In the genomic region with DNA sequence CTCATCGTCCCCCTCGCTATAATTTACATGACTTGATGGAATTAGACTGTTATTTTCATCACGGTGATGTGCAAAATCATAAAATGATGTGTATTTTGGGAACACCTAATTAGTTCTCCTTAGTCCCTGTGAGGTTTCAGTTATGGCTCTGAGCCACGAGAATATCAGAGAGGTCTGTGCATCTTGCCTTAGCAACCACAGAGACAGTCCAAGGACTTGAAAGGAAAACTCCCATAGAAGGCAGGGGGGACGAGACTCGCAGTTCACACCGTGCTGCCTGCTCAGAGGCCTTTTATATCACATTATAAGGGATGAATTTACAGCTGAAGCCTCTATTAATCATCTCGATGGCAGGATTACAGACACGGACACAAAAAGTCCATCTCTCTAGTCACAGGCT, we compare ENCODE assay signal across 22 mouse cellular contexts.
"Had no signal": no experiment of that assay in that cellular context is flagged by ENCODE, and none has a peak within 500 bp of the region (broad histone marks: within the 10 kb centered on the region; RNA-seq: fewer than 3 reads in every experiment).

No protein-coding gene starts in this region.

- H3K27me3 ChIP-seq: limb, embryonic 13.5 days; liver, embryonic 12.5 days; liver, embryonic 15.5 days; lung, embryonic 15.5 days; megakaryocyte, embryonic 14.5 days; stomach, embryonic 15.5 days had no signal

- H3K9me3 ChIP-seq: limb, embryonic 13.5 days; liver, embryonic 12.5 days; lung, embryonic 15.5 days; neural tube, embryonic 13.5 days; stomach, embryonic 15.5 days had no signal

- H3K4me2 ChIP-seq: limb, embryonic 13.5 days; liver, embryonic 12.5 days; liver, embryonic 15.5 days; lung, embryonic 15.5 days; neural tube, embryonic 13.5 days; stomach, embryonic 15.5 days had no signal

- H3K4me3 ChIP-seq: limb, embryonic 10.5 days; limb, embryonic 13.5 days; liver, embryonic 12.5 days; liver, embryonic 15.5 days; lung, embryonic 15.5 days; megakaryocyte, embryonic 14.5 days; midbrain, embryonic 10.5 days; myocyte; neural tube, embryonic 13.5 days; stomach, embryonic 15.5 days had no signal

- ATAC-seq: liver, embryonic 12.5 days had no signal

- H3K9ac ChIP-seq: limb, embryonic 13.5 days; liver, embryonic 12.5 days; liver, embryonic 15.5 days; lung, embryonic 15.5 days; neural tube, embryonic 13.5 days; stomach, embryonic 15.5 days had no signal

- H3K27ac ChIP-seq: limb, embryonic 10.5 days; limb, embryonic 13.5 days; liver, embryonic 12.5 days; liver, embryonic 15.5 days; lung, embryonic 15.5 days; midbrain, embryonic 10.5 days; neural tube, embryonic 13.5 days; stomach, embryonic 15.5 days had no signal

- DNase-seq: kidney, adult 18-20 months; kidney, adult 9 months; kidney, postnatal 14 days; kidney, postnatal 4 days; liver; lung, adult 18-20 months; lung, postnatal 10 days; lung, postnatal 36 days; retina, postnatal 1 day; right cerebral cortex, postnatal 25 days; spleen, adult 18-20 months; thymus, postnatal 25 days had no signal

- H3K36me3 ChIP-seq: limb, embryonic 13.5 days; liver, embryonic 12.5 days; liver, embryonic 15.5 days; lung, embryonic 15.5 days; midbrain, embryonic 10.5 days; neural tube, embryonic 13.5 days; stomach, embryonic 15.5 days had no signal

- H3K4me1 ChIP-seq: limb, embryonic 10.5 days; limb, embryonic 13.5 days; liver, embryonic 12.5 days; liver, embryonic 15.5 days; megakaryocyte, embryonic 14.5 days; midbrain, embryonic 10.5 days; stomach, embryonic 15.5 days had no signal
